Mouse (Mus musculus) embryonic facial prominence, embryonic 10.5 days (tissue): Measurements from ENCODE around the gene Vmn1r42. TPM values are rescaled to one million over a fixed set of nuclear protein-coding genes. Genes with fewer than 3 reads are reported as not detected.
"Not testable (repeated sequence)": the region's sequence is repeated elsewhere in the genome, so short reads cannot be mapped to it uniquely, and the experiment has no call there.

Experiments
- DNase-seq: peaks from one replicate; pipeline ENCODE4 v3.0.0-alpha.2; 2017; ENCODE audit warnings: low spot score
- H3K27ac ChIP-seq: fragments of 300-500 bp; sonication (generic); replicated peaks from 2 replicates; pipeline ENCODE4 v1.5.1; 2016; ENCODE audit warnings: mild to moderate bottlenecking
- H3K27me3 ChIP-seq: fragments of 300-500 bp; sonication (generic); replicated peaks from 2 replicates; pipeline ENCODE4 v1.6.1; 2016; ENCODE audit warnings: low read depth, mild to moderate bottlenecking; ENCODE audit not compliant: poor library complexity, severe bottlenecking
- H3K36me3 ChIP-seq: fragments of 300-500 bp; sonication (generic); replicated peaks from 2 replicates; pipeline ENCODE4 v1.6.1; 2016; ENCODE audit warnings: mild to moderate bottlenecking, moderate library complexity
- H3K4me1 ChIP-seq: fragments of 300-500 bp; sonication (generic); 2 replicates; pipeline ENCODE4 v1.6.1; 2016
- H3K4me3 ChIP-seq: fragments of 300-500 bp; sonication (generic); 2 replicates; pipeline ENCODE4 v1.5.1; 2016; ENCODE audit warnings: mild to moderate bottlenecking, moderate library complexity
- H3K9me3 ChIP-seq: fragments of 300-500 bp; sonication (generic); 2 replicates; pipeline ENCODE4 v1.6.1; 2016; ENCODE audit warnings: mild to moderate bottlenecking
- WGBS: fragments of 180-500 bp; shearing (Covaris S2); methylation state at CpG from one replicate; pipeline ENCODE4 v1.1.7; 2016; 5-methylcytosine and 5-hydroxymethylcytosine counted together
- polyA plus RNA-seq: library from polyadenylated mRNA; unstranded; fragments of >200 nt; fragmentation: Nextera tagmentation; extraction: Ambion mirVana; gene quantifications from 2 replicates; pipeline ENCODE4 v1.2.1, GENCODE M21; 2016

The Vmn1r42 gene
- polyA plus RNA-seq, result not detected in 2 replicates

- not testable (repeated sequence) for H3K4me3 ChIP-seq, H3K4me1 ChIP-seq, H3K36me3 ChIP-seq, H3K27ac ChIP-seq, H3K27me3 ChIP-seq, DNase-seq
- H3K9me3 ChIP-seq, result peaks cover 16% of the 10 kb centered on the region; the same call in 1 of the 2 replicates
- 80% methylated on average over 3 of the region's 3 CpGs for whole genome bisulfite sequencing
These were observed at the start of gene Vmn1r42, which contains the start of gene Vmn1r43 for GRCm38 (mm10) chr6:89876313-89876712. TSS of gene Vmn1r42 (minus strand) at chr6:89876413. TSS of gene Vmn1r43 (minus strand) at chr6:89876413.

DNA sequence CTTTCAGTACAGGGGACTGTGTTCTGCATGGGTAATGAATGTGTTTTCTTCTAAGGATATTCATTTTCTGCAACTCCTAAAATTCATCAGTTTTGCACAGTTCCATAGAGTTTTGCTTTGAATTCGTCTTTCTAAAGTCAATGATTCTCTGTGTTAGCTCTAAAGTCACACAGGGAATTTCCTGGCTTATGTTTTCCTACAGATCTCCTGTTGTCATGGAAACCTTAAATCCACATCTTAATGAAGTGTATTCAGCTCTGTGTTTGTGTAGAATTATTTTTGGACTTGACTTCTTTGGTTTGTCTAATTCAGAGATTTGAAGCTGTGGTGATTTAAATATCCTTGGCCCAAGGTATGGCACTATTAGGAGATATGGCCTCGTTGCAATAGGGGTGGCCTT, 7.6 kb upstream of the Vmn1r42 start:
- H3K27ac ChIP-seq, result no peak overlapping the region
- DNase-seq, result no peak
- WGBS, result 64% methylated on average over 2 of the region's 2 CpGs

DNA sequence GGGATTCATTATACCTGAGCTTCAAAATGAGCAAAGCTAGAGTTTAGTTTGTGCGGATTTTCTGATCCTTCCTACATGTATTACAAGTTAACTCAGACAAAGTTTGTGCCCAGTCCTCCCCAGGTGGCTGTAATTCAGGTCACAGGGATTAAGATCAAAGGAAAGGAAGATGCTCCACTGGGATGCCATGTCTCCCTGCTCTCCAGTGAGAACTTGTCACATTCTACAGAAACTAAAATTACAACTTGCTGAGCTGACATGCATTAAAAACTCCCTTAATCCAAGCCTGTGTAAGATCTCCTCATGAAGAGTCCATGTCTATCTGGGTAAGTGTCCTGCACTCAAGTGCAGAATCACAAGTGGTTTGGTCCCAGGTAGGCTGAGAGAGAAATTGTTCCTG, 7.1 kb upstream of the Vmn1r42 start, which contains the start of gene Vmn1r44:
TSS of gene Vmn1r44 (plus strand) at position 301 of the 400 bp plus-strand sequence.
- Histone ChIP-seq H3K36me3 (no peaks in the 10 kb centered on the region), H3K27me3 (no peaks in the 10 kb centered on the region), H3K9me3 (peaks cover 10% of the 10 kb centered on the region; the same call in 1 of the 2 replicates), H3K4me1 (no peaks in the 10 kb centered on the region), H3K4me3 (no peak within 1 kb of the TSS), H3K27ac (no peak within 1 kb of the TSS)
- DNase-seq, result no peak
- 85% methylated on average over 1 of the region's 1 CpGs for WGBS

More for the DNA sequence above, 7.6 kb upstream of the Vmn1r42 start:
- Histone ChIP-seq H3K4me1 (no peaks in the 10 kb centered on the region), H3K9me3 (peaks cover 8% of the 10 kb centered on the region; the same call in 1 of the 2 replicates), H3K36me3 (no peaks in the 10 kb centered on the region), H3K27me3 (no peaks in the 10 kb centered on the region), H3K4me3 (no peak overlapping the region)

- DNase-seq, result no peak
- no peak overlapping the region for H3K4me3 ChIP-seq
These were observed 4.7 kb upstream of the Vmn1r42 start for GRCm38 (mm10) chr6:89880867-89881266.

GRCm38 (mm10) chr6:89876963-89877362, 750 bp upstream of the Vmn1r42 start:
- Histone ChIP-seq H3K27me3 (no peaks in the 10 kb centered on the region), H3K27ac (no peak overlapping the region), H3K9me3 (peaks cover 16% of the 10 kb centered on the region; the same call in 1 of the 2 replicates), H3K4me3 (no peak overlapping the region), H3K36me3 (no peaks in the 10 kb centered on the region), H3K4me1 (no peaks in the 10 kb centered on the region)
- 81% methylated on average over 2 of the region's 2 CpGs for WGBS
- DNase-seq, result no peak

More at GRCm38 (mm10) chr6:89880867-89881266, 4.7 kb upstream of the Vmn1r42 start:
- no peaks in the 10 kb centered on the region for H3K4me1 ChIP-seq
- H3K27me3 ChIP-seq, result no peaks in the 10 kb centered on the region
- peaks cover 14% of the 10 kb centered on the region; the same call in 1 of the 2 replicates for H3K9me3 ChIP-seq
- no peaks in the 10 kb centered on the region for H3K36me3 ChIP-seq
- H3K27ac ChIP-seq, result no peak overlapping the region

DNA sequence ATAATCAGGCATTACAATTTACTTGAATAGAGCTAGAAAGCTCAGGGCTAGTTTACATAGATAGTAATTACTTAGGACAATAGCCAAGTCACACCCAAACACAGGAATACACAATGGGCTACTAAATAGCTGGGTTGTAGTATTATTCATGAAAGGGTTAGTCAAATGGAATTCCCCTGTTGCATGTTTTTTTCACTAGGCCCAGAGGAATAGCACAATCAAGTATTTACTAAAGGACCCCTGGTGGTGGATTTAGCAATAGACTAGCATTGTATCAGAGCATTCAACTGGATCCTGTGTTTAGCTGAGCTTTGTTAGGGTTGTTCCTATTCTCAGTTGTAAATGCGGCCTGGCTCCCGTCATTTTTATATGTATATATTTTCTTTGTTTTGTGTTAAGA, 8.2 kb downstream of the Vmn1r42 start:
- WGBS, result 83% methylated on average over 2 of the region's 2 CpGs
- Histone ChIP-seq H3K9me3 (peaks cover 39% of the 10 kb centered on the region), H3K36me3 (no peaks in the 10 kb centered on the region), H3K27me3 (no peaks in the 10 kb centered on the region), H3K4me3 (no peak overlapping the region), H3K27ac (no peak overlapping the region), H3K4me1 (no peaks in the 10 kb centered on the region)
- no peak for DNase-seq

GRCm38 (mm10) chr6:89867276-89867675, 8.9 kb downstream of the Vmn1r42 start:
- Histone ChIP-seq H3K27me3 (no peaks in the 10 kb centered on the region), H3K4me1 (no peaks in the 10 kb centered on the region)
- WGBS, result 92% methylated on average over 2 of the region's 2 CpGs

GRCm38 (mm10) chr6:89863792-89864191, 12.4 kb downstream of the Vmn1r42 start:
- no peaks in the 10 kb centered on the region for H3K36me3 ChIP-seq
- WGBS, result 84% methylated on average over 4 of the region's 4 CpGs
- no peak overlapping the region for H3K27ac ChIP-seq
- H3K9me3 ChIP-seq, result peaks cover 55% of the 10 kb centered on the region
- no peaks in the 10 kb centered on the region for H3K27me3 ChIP-seq
- H3K4me3 ChIP-seq, result no peak overlapping the region
- DNase-seq, result no peak
- H3K4me1 ChIP-seq, result no peaks in the 10 kb centered on the region

More at GRCm38 (mm10) chr6:89867276-89867675, 8.9 kb downstream of the Vmn1r42 start:
- Histone ChIP-seq H3K9me3 (peaks cover 42% of the 10 kb centered on the region), H3K27ac (no peak overlapping the region), H3K36me3 (no peaks in the 10 kb centered on the region), H3K4me3 (no peak overlapping the region)
- DNase-seq, result no peak

DNA sequence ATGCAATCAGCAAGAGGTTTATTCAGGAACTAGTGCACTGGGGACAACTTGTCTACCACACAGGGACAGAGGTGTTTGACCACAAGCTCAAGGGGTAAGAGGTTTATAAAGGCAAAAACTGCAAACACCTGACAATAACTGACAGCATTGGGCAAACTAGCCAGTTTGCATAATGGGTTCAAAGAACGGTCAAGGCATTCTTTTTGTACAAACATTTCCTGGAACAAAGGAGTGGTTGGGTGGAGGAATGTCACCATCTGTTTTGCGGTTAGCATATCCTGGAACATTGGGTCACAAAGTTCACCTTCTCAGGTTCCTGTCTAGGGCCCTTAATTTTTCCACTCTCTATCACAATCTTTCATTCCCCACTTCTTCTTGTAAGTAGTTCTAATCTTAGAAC, 16.4 kb downstream of the Vmn1r42 start:
- 87% methylated on average over 2 of the region's 2 CpGs for WGBS
- H3K9me3 ChIP-seq, result peaks cover 44% of the 10 kb centered on the region

DNA sequence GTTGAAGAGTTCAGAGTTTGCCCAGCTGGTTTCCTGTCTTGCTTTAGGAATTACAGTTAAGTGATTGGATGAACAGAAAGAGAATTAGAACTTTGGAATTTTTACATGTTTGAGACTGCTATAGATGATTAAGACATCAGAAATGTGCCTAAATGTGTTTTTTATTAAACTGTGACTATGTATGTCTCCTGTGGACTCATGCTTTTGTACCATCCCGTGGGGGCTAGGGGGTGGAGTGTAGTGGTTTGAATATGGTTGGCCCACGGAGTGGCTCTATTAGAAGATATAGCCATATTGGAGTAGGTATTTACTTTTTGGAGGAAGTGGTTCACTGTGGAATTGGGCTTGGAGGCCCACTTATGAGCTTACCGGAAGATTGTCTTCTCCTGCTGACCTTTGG, 18.7 kb downstream of the Vmn1r42 start:
- WGBS, result 83% methylated on average over 3 of the region's 3 CpGs
- Histone ChIP-seq H3K36me3 (no peaks in the 10 kb centered on the region), H3K9me3 (peaks cover 31% of the 10 kb centered on the region), H3K27me3 (no peaks in the 10 kb centered on the region), H3K4me3 (no peak overlapping the region), H3K27ac (no peak overlapping the region), H3K4me1 (no peaks in the 10 kb centered on the region)
- DNase-seq, result no peak

More for the DNA sequence above, 16.4 kb downstream of the Vmn1r42 start:
- Histone ChIP-seq H3K27me3 (no peaks in the 10 kb centered on the region), H3K4me1 (no peaks in the 10 kb centered on the region), H3K27ac (no peak overlapping the region), H3K36me3 (no peaks in the 10 kb centered on the region), H3K4me3 (no peak overlapping the region)
- no peak for DNase-seq

Other genes with a start within 250 kb of the Vmn1r42 start
- 9.2 and 9.8 TPM in 2 replicates for gene Txnrd3, start 232.4 kb downstream of the Vmn1r42 start, polyA plus RNA-seq
- not detected in 2 replicates for gene Vmn1r40, start 168.9 kb downstream of the Vmn1r42 start, polyA plus RNA-seq
- gene Vmn1r41, start 135.6 kb downstream of the Vmn1r42 start, polyA plus RNA-seq, result not detected in 2 replicates
- not detected in 2 replicates for gene Vmn1r43, start within 50 bp of the Vmn1r42 start, polyA plus RNA-seq
- not detected in 2 replicates for gene Vmn1r44, start 7.2 kb upstream of the Vmn1r42 start, polyA plus RNA-seq
- not detected in 2 replicates for gene Vmn1r45, start 64.2 kb upstream of the Vmn1r42 start, polyA plus RNA-seq
- not detected in 2 replicates for gene Vmn1r46, start 92.9 kb upstream of the Vmn1r42 start, polyA plus RNA-seq
- not detected in 2 replicates for gene Vmn1r47, start 139.7 kb upstream of the Vmn1r42 start, polyA plus RNA-seq
- gene Vmn1r48, start 160.4 kb upstream of the Vmn1r42 start, polyA plus RNA-seq, result not detected in 2 replicates
- gene Vmn1r49, start 202.1 kb upstream of the Vmn1r42 start, polyA plus RNA-seq, result not detected in 2 replicates
- gene Vmn1r50, start 225.0 kb upstream of the Vmn1r42 start, polyA plus RNA-seq, result not detected in 2 replicates
- not detected in 2 replicates for gene Vmn1r51, start 246.2 kb upstream of the Vmn1r42 start, polyA plus RNA-seq